Mouse (Mus musculus) kidney, postnatal 25 days (tissue): ENCODE measurements around the gene Spindoc.
"Not testable (repeated sequence)": the region's sequence is repeated elsewhere in the genome, so short reads cannot be mapped to it uniquely, and the experiment has no call there.

Experiments
- DNase-seq, 2 experiments: peaks; one replicate each; pipeline ENCODE4 v3.0.0; 2021; ENCODE audit warnings: mixed read lengths in 2 of 2

Spindoc gene

DNA sequence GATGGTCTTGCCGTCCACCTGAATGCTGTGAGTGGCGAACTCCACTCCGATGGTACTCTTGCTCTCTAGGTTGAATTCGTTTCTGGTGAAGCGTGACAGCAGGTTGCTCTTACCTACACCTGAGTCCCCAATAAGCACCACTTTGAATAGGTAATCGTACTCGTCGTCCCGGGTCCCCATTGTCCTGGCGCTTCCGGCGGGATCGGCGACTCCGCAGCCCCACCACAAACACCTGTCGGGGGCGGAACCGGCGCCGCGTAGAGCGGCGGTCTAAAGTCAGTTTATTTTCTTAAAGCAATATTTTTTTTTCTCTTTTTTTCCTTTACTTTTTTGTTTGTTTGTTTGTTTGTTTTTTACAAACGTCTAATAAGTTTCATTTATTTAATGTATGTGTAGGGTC lies 16.1 kb upstream of the Spindoc start:
- not testable (repeated sequence) for DNase-seq

- DNase-seq: peak; percentile 56 to 63
Measured at GRCm38 (mm10) chr19:7396867-7397826, 14.4 kb upstream of the Spindoc start.

- DNase-seq: no peak
Measured at GRCm38 (mm10) chr19:7388488-7388887, 5.7 kb upstream of the Spindoc start.

- no peak for DNase-seq
Measured at GRCm38 (mm10) chr19:7386042-7386441, 3.2 kb upstream of the Spindoc start.

DNA sequence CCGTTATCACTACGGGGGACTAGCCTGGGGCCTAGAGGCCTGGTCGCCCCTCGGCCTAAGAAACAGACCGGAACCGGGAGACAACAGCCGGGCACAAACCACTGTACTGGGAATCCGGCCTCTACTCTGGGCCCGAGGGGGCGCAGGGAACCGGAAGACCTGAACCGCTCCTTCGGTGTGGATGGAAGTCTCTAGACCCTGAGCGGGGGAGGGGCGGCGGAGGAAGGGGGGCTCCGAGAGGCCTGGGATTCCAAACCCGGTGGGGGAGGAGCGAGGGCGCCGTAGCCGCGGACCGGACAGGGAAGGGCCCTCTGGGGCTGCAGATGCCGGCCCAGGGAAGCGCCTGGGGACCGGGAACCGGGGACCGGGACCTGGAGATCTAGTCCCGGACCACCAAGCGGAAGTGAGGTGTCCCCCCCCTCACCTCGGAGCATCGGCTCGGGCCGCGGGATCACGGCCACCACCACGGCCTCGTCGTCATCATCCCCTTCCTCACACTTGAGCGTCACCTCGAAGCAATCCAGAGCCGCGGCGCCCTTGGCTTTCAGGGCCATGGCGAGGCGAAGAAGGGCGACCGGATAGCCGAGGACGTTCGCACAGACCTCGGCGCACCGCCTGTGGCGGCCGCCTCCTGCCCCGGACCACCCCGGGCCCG lies 419 bp downstream of the Spindoc start:
- peak; percentile 72 to 81 for DNase-seq

DNA sequence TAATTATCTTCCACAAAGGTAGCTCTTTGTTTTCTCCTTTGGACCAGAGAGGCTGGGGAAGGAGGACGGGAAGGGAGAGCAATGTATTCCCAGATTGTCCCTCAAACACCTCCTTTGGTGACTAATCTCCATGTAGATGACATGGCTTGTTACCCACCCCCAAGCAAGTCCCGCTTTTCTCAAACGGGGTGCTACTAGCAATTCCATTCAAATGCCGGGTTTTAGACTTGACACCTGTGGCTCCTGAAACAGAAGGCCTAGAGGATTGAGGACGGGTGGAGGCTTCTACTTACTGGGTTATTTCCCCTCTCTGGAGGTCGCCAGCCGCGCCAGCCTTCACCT lies 917 bp downstream of the Spindoc start:
- no peak for DNase-seq

DNA sequence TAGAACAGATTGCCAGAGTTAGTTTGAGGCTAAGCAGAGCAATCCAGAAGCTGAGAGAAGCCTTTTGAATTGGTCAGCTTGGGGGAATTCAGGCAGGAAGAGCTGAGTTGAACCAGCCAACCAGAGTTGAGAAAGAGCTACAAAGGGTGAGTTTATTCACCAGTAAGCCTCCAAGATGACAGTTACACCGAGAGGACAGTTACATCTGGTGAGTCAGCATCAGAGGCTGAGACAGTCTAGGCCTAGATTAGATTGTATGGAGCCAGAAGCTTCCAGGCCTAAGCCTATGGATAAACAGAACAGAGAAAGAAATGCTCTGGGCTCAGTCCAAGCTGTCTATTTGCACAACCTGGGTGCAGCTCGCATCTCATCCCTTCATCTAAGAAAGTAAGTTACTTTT lies 5.2 kb downstream of the Spindoc start:
- DNase-seq: no peak

GRCm38 (mm10) chr19:7374491-7374890 lies 8.3 kb downstream of the Spindoc start:
- DNase-seq: no peak

GRCm38 (mm10) chr19:7369469-7369868 lies 13.3 kb downstream of the Spindoc start:
- not testable (repeated sequence) for DNase-seq

GRCm38 (mm10) chr19:7353636-7354035 lies 29.2 kb downstream of the Spindoc start:
- DNase-seq: no peak

- no peak for DNase-seq
Measured at GRCm38 (mm10) chr19:7352809-7353495, 29.8 kb downstream of the Spindoc start.

GRCm38 (mm10) chr19:7349993-7350392 lies 32.8 kb downstream of the Spindoc start:
- no peak for DNase-seq

GRCm38 (mm10) chr19:7345235-7345755 lies 37.5 kb downstream of the Spindoc start:
- peak; percentile 54 to 59 for DNase-seq

- DNase-seq: no peak
Measured at GRCm38 (mm10) chr19:7342646-7343045, 40.1 kb downstream of the Spindoc start.

DNA sequence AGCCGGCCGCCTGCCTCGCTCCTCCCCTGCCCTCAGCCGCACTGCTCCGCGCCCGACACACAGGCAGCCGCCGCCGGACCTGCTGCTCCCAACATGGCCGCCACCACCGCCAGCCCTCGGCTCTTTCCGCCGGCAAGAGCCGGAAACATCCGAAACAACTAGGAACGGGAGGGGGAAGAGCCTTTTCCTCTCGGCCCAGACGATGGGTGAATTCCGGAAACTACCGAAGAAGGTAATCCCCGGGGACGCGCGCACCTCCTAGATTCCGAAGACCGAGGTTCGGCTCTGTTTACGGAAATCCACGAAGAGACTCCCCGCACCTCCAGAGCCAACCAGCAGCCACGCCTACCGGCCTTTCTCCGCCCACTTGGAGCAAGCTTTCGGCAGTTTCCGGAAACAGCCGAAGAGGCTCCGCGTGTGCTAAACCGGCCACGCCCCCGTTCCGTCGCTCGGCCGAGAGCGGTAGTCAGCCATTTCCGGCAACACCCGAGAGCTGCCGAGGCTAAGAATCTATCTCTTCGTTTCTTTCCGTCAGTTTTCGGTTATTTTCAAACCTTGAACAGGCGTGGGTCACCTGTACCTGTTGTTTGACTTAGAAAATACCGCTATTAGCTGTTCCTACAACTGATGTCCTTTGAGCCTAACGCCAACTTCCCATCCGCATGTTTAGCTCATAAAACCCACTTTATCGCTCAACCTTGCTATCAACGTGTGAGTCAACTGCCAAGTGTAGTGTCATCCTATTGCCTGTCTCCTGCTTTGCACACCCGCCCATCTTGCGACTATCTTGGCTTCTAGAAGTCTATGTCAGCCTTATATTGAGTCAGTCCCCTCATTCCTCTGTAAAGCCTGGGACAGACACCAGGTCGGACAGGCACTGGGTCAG lies 41.0 kb downstream of the Spindoc start, which contains the start of gene Mark2:
Gene Mark2, minus strand, starts transcription at position 349 of the 886 bp plus-strand sequence.
- DNase-seq: peak; percentile 99 to 100

GRCm38 (mm10) chr19:7340780-7341475 lies 41.9 kb downstream of the Spindoc start:
- no peak for DNase-seq

GRCm38 (mm10) chr19:7340371-7340779 lies 42.4 kb downstream of the Spindoc start:
- DNase-seq: peak; percentile 20 to 58

GRCm38 (mm10) chr19:7339867-7340266 lies 42.9 kb downstream of the Spindoc start:
- DNase-seq: no peak

- DNase-seq: peak; percentile 59 to 75
Measured at GRCm38 (mm10) chr19:7339026-7339425, 43.8 kb downstream of the Spindoc start.

DNA sequence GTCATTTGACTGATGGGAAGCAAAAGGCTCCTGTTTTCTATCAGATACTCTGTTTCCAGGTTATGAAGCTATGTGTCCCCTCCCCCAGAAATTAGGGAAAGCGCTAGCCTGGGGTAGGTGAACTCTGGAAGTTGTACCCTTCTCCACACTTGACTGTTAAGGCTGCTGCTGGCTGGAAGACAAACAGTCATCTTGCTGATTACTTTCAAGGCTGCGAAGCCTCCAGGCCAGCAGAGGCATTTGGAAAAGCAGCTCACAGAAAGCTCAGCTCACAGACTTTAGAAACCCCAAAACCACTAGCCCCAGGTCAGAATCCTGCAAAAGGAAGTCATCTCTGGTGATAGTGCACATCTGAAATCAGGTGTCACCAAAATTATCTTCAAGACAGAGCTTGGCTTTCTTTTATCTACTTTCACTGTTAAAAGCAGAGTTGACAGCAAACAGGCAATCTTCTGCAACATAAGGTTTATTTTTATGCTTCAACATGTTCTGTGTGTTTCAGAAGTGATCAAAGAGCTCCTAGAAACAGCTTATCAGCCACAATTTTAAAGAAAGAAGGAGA lies 44.9 kb downstream of the Spindoc start:
- no peak for DNase-seq

DNA sequence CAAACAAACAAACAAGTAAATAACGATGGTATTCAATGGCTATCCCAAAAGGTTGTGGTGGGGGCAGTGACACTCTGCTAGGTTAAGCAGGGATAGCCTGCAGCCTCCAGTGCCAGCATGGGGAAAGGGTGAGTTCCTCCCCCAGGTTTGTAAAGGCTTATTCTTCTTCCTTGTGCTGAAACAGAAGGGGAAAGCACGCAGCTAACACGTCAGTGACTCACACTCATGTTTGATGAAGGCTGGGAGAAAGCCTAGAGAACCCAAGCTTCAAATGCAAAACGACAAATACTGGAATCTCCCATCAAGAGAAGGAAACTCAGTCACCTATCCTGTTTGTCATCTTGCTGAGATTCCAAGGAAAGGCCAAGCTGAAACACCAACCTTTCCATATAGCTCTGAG lies 47.1 kb downstream of the Spindoc start:
- DNase-seq: no peak
